Mouse (Mus musculus) testis, adult 2 months (tissue): Measurements from ENCODE around the gene Aspg. TPM values are rescaled to one million over a fixed set of nuclear protein-coding genes. Genes with fewer than 3 reads are reported as not detected.

Experiments
- H3K27ac ChIP-seq: fragments of 200-500 bp; 2 replicates; pipeline ENCODE4 v1.5.1; 2012; ENCODE audit warnings: low read depth, low read length; ENCODE audit not compliant: control insufficient read depth, insufficient read depth
- H3K27me3 ChIP-seq: fragments of 200-500 bp; 2 replicates; pipeline ENCODE4 v1.6.1; 2012; ENCODE audit warnings: mild to moderate bottlenecking, low read length, moderate library complexity; ENCODE audit not compliant: control insufficient read depth, insufficient read depth
- H3K36me3 ChIP-seq: fragments of 200-500 bp; 2 replicates; pipeline ENCODE4 v1.6.1; 2012; ENCODE audit warnings: mild to moderate bottlenecking, low read length; ENCODE audit not compliant: control insufficient read depth, insufficient read depth
- H3K4me1 ChIP-seq: fragments of 200-500 bp; 2 replicates; pipeline ENCODE4 v1.6.1; 2012; ENCODE audit warnings: low read length; ENCODE audit not compliant: control insufficient read depth, insufficient read depth
- H3K4me3 ChIP-seq: fragments of 200-500 bp; 2 replicates; pipeline ENCODE4 v1.5.1; 2012; ENCODE audit warnings: low read depth, mild to moderate bottlenecking, low read length, moderate library complexity, mixed read lengths; ENCODE audit not compliant: control insufficient read depth
- CTCF ChIP-seq: fragments of 200-500 bp; IDR thresholded peaks from 2 replicates; pipeline ENCODE4 v1.5.1; 2012; ENCODE audit warnings: low read depth, mild to moderate bottlenecking, inconsistent platforms, low read length, moderate library complexity; ENCODE audit not compliant: control insufficient read depth, insufficient read depth, insufficient replicate concordance
- POLR2A ChIP-seq: fragments of 200-500 bp; IDR thresholded peaks from 2 replicates; pipeline ENCODE4 v1.6.1; 2012; ENCODE audit warnings: low read depth, mild to moderate bottlenecking, inconsistent platforms, low read length, moderate library complexity; ENCODE audit not compliant: control insufficient read depth
- polyA plus RNA-seq: library from polyadenylated mRNA; depleted of rRNA; stranded (reverse); fragments of >200 nt; gene quantifications from 2 replicates; pipeline ENCODE4 v1.2.3, GENCODE M21; 2012

Aspg gene
- polyA plus RNA-seq, 1 experiment, result 1.2 TPM

DNA sequence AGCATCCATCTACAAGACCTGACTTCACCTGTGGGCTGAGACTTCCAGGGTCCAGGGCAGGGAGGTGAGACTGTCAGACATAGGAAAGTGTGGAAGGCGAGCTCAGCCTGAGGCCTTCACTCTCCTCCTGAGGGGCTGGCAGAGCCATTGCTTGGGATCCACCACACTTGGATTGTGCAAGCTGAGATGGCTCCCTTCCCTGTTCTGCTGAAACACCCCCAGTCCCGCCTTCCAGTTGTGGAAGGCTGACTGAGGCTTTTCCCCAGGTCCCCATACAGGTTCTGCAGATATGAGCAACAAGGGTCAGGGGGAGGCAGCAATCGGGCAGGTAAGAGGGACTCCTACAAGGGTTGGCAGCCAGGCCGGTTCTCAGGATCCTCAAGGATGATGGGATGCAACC is 22.0 kb downstream of the Aspg start:
- Histone ChIP-seq H3K27me3 (peaks cover 2% of the 10 kb centered on the region; the same call in 1 of the 2 replicates), H3K27ac (no peak overlapping the region), H3K4me3 (no peak overlapping the region), H3K36me3 (no peaks in the 10 kb centered on the region), H3K4me1 (peaks cover 23% of the 10 kb centered on the region)
- TF ChIP-seq POLR2A (no peak), CTCF (no peak)

DNA sequence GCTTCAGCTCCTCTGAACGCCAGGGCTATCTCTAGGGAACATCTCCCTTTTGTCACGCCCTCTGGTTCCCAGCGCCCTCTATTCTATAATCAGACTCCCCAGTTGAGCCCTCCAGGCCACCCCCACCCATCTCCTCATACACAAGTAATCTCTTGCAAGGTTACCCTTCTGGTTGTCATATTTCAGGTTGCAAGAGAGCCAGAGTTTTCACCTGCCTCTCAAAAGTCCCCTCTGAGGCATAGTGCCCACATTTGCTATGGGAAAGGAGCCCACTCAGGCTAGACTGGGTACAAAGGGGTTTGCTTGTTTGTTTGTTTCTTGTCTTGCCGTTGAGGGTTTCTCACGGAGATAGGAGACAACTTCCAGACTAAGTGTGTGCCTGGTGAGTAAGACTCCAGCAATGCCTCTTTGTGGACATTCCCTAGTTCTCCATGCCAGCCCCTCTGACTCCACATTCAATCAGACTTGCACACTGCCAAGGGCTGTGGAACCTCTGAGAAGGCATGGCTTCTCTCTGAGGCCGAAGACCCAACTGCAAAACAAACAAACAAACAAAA is 22.9 kb downstream of the Aspg start:
- Histone ChIP-seq H3K27ac (peak overlapping the region; percentile 61), H3K4me3 (no peak overlapping the region), H3K4me1 (peaks cover 23% of the 10 kb centered on the region)

DNA sequence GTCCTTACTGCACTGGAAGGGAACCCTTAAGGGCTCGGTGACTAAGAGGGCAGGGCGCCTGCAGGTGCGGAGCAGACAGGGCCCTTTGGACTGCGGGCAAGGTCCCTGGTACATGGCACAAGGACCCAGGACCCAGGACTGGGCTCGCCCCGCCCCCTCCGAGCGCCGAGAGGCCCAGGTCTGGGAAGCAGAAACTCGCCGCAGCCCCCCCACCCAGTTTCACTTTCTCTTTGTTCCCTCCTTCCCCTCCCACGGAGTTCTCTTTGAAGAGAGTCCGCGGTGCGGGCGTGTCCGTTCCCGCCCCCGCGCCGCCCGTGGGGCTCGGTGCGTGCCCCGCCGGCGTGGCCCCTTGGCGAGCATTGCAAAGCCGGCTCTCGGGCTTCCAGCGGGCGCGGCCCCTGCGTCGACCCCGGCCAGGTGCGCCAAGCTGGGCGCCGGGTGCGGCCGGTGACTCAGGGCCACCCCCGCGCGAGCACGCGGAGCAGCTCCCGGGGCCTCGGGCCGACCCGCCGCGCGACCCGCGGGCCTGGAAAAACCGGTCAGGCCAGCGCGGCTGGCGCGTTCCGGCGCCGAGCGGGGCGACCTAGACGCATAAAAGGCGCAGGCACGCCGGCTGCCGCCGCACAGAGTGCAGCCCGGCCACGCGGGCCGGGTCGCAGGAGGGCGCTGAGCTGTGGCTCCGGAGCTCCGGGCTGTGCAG is 23.8 kb downstream of the Aspg start:
- no peaks in the 10 kb centered on the region for H3K36me3 ChIP-seq
- peaks cover 23% of the 10 kb centered on the region for H3K4me1 ChIP-seq
- peak overlapping the region; percentile 61 for H3K27ac ChIP-seq
- peak overlapping the region; percentile 68 for H3K4me3 ChIP-seq
- peaks cover 2% of the 10 kb centered on the region; the same call in 1 of the 2 replicates for H3K27me3 ChIP-seq
- no peak for TF ChIP-seq CTCF
- TF ChIP-seq POLR2A, result no peak

More for the DNA sequence above, 22.9 kb downstream of the Aspg start:
- TF ChIP-seq CTCF (no peak), POLR2A (0 out of 2 replicates have a peak, but pooled peaks have one; percentile 18)
- no peaks in the 10 kb centered on the region for H3K36me3 ChIP-seq
- H3K27me3 ChIP-seq, result peaks cover 2% of the 10 kb centered on the region; the same call in 1 of the 2 replicates

DNA sequence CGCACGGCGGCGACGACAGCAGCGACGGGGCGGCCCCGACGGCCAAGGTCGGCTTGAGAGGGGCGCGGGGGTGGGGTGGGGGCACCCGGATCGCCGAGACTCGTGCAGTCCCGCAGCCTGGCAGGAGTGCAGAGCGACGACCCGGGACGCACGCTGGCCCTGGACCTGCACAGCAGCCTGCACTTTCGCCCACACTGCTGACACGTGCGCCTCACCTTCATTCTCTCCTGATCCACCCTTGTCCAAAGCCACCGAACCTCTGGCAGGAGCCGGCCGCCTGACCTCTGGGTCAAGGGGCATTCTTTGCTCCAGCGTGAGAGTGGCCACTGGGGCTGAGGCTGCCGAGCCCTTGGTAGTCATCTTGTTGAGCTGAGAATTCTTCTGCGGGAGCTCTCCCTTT is 24.5 kb downstream of the Aspg start:
- TF ChIP-seq POLR2A (no peak), CTCF (no peak)
- H3K27me3 ChIP-seq, result peaks cover 2% of the 10 kb centered on the region; the same call in 1 of the 2 replicates
- H3K4me3 ChIP-seq, result peak overlapping the region; percentile 68
- H3K27ac ChIP-seq, result peak overlapping the region; percentile 57
- peaks cover 23% of the 10 kb centered on the region for H3K4me1 ChIP-seq
- no peaks in the 10 kb centered on the region for H3K36me3 ChIP-seq

DNA sequence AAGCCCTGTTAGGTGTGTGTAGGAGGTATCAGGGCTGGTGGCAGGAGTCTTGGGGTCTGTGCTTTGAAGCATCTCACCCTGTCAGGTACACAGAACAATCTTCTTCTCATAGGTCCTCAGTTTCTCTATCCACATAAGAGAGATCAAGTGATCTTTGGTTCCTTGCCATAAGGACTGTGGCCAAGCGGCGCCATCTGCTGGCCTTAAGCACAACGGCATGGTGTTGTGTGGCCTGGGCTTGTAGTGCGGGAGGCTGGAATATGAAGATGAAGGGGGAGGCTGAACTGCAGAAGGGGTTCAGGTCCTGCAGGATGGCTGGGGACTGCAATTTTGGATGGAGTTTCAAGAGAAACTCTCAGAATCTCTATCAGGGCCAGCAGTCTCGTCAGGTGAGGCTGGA is 33.8 kb downstream of the Aspg start:
- H3K27ac ChIP-seq, result no peak overlapping the region
- H3K36me3 ChIP-seq, result no peaks in the 10 kb centered on the region
- H3K4me1 ChIP-seq, result peaks cover 16% of the 10 kb centered on the region
- no peak for TF ChIP-seq POLR2A
- peak; percentile 87; the same call in 1 of the 2 replicates for TF ChIP-seq CTCF
- no peak overlapping the region for H3K4me3 ChIP-seq
- H3K27me3 ChIP-seq, result no peaks in the 10 kb centered on the region; the same call in 1 of the 2 replicates

DNA sequence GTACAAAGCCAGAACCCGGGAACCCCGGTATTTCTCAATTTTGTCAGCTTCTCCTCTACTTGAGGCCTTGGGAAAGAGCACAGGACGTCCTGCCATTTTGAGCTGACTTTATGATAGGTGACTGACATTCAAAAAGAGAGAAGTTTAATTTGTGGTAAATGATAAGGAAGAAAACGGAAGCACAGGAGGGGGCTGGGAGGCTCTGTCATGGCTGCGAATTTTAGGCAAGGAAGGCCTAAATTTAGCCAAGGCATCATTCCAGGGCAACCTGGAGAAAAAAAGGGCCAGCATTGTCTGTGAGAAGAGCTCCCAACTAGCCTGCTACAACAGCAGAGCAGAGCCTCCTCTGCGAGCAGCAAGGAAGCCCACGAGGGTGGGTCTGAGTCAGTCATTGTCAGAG is 34.3 kb downstream of the Aspg start:
- H3K36me3 ChIP-seq, result no peaks in the 10 kb centered on the region
- no peaks in the 10 kb centered on the region; the same call in 1 of the 2 replicates for H3K27me3 ChIP-seq
- peaks cover 20% of the 10 kb centered on the region for H3K4me1 ChIP-seq
- H3K4me3 ChIP-seq, result no peak overlapping the region
- TF ChIP-seq CTCF, result no peak
- no peak for TF ChIP-seq POLR2A
- no peak overlapping the region for H3K27ac ChIP-seq

DNA sequence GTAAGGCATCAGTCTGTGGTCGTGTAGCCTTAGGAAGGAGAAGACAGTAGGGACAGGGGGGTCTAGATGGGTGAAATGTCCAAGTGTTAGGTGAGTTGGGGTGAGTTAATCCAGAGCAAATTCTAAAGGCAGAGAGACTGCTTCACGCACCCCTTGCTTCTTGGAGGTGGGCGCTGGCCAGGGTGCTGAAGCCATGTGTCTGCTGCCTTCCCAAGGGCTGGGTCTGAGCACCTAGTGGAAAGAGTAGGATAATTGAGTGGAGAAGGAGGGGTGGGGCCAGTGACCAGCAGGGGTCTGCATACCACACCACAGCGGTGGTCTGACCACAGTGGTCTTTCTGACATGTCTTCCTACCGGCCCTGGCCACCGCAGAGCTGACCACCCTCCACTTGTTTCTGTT is 34.8 kb downstream of the Aspg start:
- H3K36me3 ChIP-seq, result no peaks in the 10 kb centered on the region
- no peak for TF ChIP-seq CTCF
- no peak for TF ChIP-seq POLR2A
- no peaks in the 10 kb centered on the region; the same call in 1 of the 2 replicates for H3K27me3 ChIP-seq
- H3K4me3 ChIP-seq, result no peak overlapping the region
- no peak overlapping the region for H3K27ac ChIP-seq
- H3K4me1 ChIP-seq, result peaks cover 20% of the 10 kb centered on the region
